Mouse (Mus musculus): Measurements from ENCODE around the gene Dner.
"Not testable (repeated sequence)": the region's sequence is repeated elsewhere in the genome, so short reads cannot be mapped to it uniquely, and the experiment has no call there.

Gene Dner

DNA sequence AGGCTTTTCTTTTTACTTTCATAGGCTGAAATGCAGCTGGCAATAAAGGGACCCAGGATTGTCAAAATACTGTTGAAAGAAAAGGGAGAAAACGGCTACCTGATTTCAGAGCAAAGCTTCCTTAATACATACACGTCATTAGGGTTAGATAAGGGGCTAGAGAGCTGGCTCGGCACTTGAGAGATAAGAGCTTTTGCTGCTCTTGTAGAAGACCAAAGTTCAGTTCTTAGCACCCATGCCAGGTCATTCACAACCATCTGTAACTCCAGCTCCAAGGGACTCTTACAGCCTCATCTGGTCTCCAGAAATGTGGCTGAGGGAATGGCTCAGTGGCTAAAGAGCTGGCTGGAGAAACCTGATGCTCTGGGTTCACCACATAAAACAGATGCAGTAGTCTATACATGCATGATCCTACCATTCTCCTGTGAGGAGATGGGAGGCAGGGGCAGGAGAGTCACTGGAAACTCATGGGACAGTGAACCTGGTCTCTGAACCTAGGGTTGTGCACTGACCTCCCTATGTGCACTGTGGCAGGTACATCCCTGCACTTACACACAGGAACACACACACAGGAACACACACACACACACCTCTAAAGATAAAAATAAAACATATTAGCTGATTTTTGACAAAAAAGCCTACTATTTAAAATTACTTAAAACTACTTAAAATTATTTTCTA, 348.1 kb downstream of the Dner start:
- no peak for DNase-seq (ENCODE audit: low spot score in 2 of 2)

DNA sequence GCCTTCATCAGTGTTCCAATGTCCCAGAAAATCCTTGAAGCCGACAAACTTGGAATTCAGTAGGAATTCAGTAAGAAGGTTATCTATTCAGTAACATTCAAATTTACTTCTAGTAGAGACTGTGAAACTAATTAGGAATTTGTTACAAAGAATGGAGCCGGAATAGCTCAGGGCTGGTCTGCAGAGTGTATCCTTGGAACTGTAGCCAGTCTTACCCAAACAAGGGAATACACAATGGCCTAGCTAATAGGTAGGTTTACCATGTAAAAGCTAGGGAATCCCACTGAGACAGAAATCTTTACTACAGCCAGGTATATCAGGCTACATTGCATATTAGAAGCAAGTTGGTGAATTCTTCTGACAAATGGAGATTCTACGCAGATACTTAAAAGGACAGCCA, 363.2 kb downstream of the Dner start:
- not testable (repeated sequence) for DNase-seq (ENCODE audit: low spot score in 2 of 2)

DNA sequence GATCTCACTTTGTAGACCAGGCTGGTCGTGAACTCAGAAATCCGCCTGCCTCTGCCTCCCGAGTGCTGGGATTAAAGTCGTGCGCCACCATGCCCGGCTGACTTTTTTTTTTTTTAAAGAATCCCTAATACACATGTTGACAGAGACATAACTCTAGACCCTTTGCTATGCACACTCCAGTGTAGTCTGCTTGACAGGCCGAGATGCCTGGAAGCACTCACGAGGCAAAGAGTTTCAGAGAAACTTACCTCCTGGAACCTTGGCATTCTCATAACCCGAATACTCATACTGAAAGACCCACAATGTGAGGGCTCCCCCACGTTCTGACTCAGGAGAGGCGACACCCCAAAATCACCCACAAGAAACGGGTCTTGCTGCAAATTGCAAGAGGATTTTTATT, 364.2 kb downstream of the Dner start:
- not testable (repeated sequence) for DNase-seq (ENCODE audit: low spot score in 2 of 2)

DNA sequence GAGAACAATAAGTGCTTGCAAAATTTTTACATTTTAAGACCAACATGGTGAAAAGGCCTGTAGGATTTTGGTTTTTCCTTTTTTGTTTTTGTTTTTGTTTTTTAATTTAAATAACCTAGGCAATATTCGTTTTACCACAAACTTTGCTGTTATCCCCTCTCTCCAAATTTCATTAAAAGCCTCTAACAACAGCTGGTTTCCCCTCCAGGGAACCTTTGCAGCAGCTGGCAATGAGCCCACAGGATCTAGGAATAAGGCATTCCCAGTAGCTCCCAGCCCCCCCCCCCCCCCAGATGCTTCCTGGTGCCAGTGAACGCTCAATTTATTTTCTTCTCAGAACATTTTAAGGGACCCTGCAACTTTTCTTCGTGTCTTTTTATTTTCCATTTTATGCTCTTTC, 370.7 kb downstream of the Dner start:
- no peak for DNase-seq (ENCODE audit: low spot score in 2 of 2)

DNA sequence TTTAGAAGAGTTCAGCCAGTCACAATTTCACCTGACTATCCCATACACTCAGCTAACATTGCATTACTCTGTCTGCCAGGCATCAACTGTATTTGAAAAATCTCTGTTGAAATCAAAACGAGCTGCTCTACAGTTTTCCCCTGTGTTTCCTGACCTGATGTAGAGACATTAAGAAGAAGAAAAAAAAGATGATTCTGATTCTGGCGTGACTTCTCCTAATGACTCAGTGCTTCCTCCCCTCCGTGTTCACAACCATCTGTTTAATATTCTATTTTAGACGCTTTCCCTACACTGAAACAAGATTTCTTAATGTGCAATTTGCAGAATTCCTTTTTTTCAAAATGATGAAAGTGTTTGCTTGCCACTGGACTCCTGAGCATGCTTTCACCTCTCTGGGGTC, 374.7 kb downstream of the Dner start:
- no peak for DNase-seq (ENCODE audit: low spot score in 2 of 2)
